Comparison of ENCODE assay signal across 18 mouse cellular contexts in the genomic region with DNA sequence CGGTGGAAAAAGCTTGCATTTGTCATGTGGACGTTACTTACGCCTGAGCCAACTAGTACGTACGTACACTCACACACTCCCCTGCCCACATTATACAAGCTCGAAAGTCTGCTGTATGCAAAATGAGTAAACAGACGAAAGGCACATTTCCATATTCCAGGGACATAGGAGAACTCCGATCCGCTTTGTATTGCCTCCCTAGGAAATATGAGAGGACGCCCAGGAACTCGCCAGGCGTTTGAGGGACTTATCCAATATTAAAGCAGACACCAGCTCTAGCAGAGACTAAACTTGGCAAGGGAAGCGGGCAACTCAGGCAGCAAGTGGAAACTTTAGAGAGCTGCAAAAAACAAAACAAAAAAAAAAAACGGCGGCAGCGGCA. TPM values are rescaled to one million over a fixed set of nuclear protein-coding genes. Genes with fewer than 3 reads are reported as not detected.
DNase-seq lines count a peak whose midpoint lies in the region; ATAC-seq lines count a peak whose summit lies in the region.
"Had no signal": no experiment of that assay in that cellular context is flagged by ENCODE, and none has a peak within 500 bp of the region (broad histone marks: within the 10 kb centered on the region; RNA-seq: fewer than 3 reads in every experiment).

No protein-coding gene starts in this region.

- no peaks in the 10 kb centered on the region for H3K36me3 ChIP-seq in forebrain, embryonic 15.5 days
- no peaks in the 10 kb centered on the region for H3K36me3 ChIP-seq in forebrain, embryonic 12.5 days (replicated peaks)
- H3K36me3 ChIP-seq: G1E; hindbrain, embryonic 15.5 days; midbrain, embryonic 12.5 days had no signal

- H3K4me2 ChIP-seq in forebrain, embryonic 15.5 days (replicated peaks), result peak overlapping the region; percentile 10
- no peak overlapping the region for H3K4me2 ChIP-seq in forebrain, embryonic 12.5 days
- H3K4me2 ChIP-seq: hindbrain, embryonic 15.5 days; midbrain, embryonic 12.5 days had no signal

- no peak overlapping the region for H3K9ac ChIP-seq in forebrain, embryonic 15.5 days (replicated peaks)
- no peak overlapping the region for H3K9ac ChIP-seq in forebrain, embryonic 12.5 days
- H3K9ac ChIP-seq: hindbrain, embryonic 15.5 days; midbrain, embryonic 12.5 days had no signal

- no peak for ATAC-seq in forebrain, embryonic 15.5 days (replicated peaks)
- no peak for ATAC-seq in forebrain, embryonic 12.5 days (ENCODE audit: low FRiP score)

- H3K9me3 ChIP-seq in forebrain, embryonic 15.5 days, result no peaks in the 10 kb centered on the region
- H3K9me3 ChIP-seq in forebrain, embryonic 12.5 days, result no peaks in the 10 kb centered on the region
- H3K9me3 ChIP-seq: G1E; hindbrain, embryonic 15.5 days; midbrain, embryonic 12.5 days had no signal

- DNase-seq in layer of hippocampus, adult 9-11 months, result peak; percentile 34
- no peak for DNase-seq in layer of hippocampus, postnatal 25 days (ENCODE audit: extremely low spot score in 1 of 2, low spot score in 1 of 2)
- DNase-seq in ovary, postnatal 36 days (ENCODE audit: low spot score), result peak; percentile 23
- DNase-seq in ovary, postnatal 10 days (ENCODE audit: low spot score), result no peak
- peak; percentile 8 for DNase-seq in skeletal muscle tissue, adult 2 months (ENCODE audit: low read depth, low spot score)
- DNase-seq: gastrocnemius, postnatal 25 days; heart, postnatal 10 days; kidney, adult 11 months; kidney, postnatal 25 days; thymus, adult 18-20 months had no signal

- peaks cover 8% of the 10 kb centered on the region; the same call in 1 of the 2 replicates for H3K4me1 ChIP-seq in forebrain, embryonic 15.5 days
- 0 out of 2 replicates have a peak, but pooled peaks cover 3% of the 10 kb centered on the region for H3K4me1 ChIP-seq in forebrain, embryonic 12.5 days
- H3K4me1 ChIP-seq: hindbrain, embryonic 15.5 days had no signal

- no peak overlapping the region for H3K27ac ChIP-seq in forebrain, embryonic 15.5 days (replicated peaks)
- no peak overlapping the region for H3K27ac ChIP-seq in forebrain, embryonic 12.5 days
- H3K27ac ChIP-seq: hindbrain, embryonic 15.5 days; midbrain, embryonic 12.5 days had no signal

- WGBS in forebrain, embryonic 15.5 days, result 64% methylated on average over 16 of the region's 16 CpGs
- 83% methylated on average over 16 of the region's 16 CpGs for WGBS in forebrain, embryonic 12.5 days

- H3K27me3 ChIP-seq in forebrain, embryonic 15.5 days, result no peaks in the 10 kb centered on the region
- no peaks in the 10 kb centered on the region for H3K27me3 ChIP-seq in forebrain, embryonic 12.5 days
- H3K27me3 ChIP-seq: hindbrain, embryonic 15.5 days; midbrain, embryonic 12.5 days had no signal

- H3K4me3 ChIP-seq in forebrain, embryonic 15.5 days, result no peak overlapping the region
- H3K4me3 ChIP-seq in forebrain, embryonic 12.5 days (replicated peaks), result no peak overlapping the region
- H3K4me3 ChIP-seq: hindbrain, embryonic 15.5 days; midbrain, embryonic 12.5 days had no signal

RNA-seq across cellular contexts. Expression of a gene that starts 34.5 kb away (rescaled TPM):
- not detected in 2 replicates for polyA plus RNA-seq in forebrain, embryonic 15.5 days (2015; fragmentation: Nextera tagmentation; extraction: Ambion mirVana)
- not detected in 2 replicates for polyA plus RNA-seq in forebrain, embryonic 12.5 days (2016; fragmentation: Nextera tagmentation; extraction: Ambion mirVana)
- total RNA-seq in layer of hippocampus, postnatal 25 days (2021), result not detected
- total RNA-seq: adrenal gland, adult 18-20 months; G1E; gastrocnemius, postnatal 25 days; heart, postnatal 10 days; liver, adult 2 months had no signal
- polyA plus RNA-seq: G1E; hindbrain, embryonic 15.5 days; liver, adult 2 months; lung, embryonic 16.5 days; midbrain, embryonic 12.5 days had no signal

RNA-seq across cellular contexts. Expression of a gene that starts 49.9 kb away (rescaled TPM):
- polyA plus RNA-seq in forebrain, embryonic 15.5 days (2015; fragmentation: Nextera tagmentation; extraction: Ambion mirVana), result 147 and 156 TPM in 2 replicates
- polyA plus RNA-seq in forebrain, embryonic 12.5 days (2016; fragmentation: Nextera tagmentation; extraction: Ambion mirVana), result 227 and 231 TPM in 2 replicates
- 10 to 100 TPM; 36.8 to 37.5 TPM for total RNA-seq in layer of hippocampus, postnatal 25 days (2021)

Comparison
In these comparisons a context has a peak if more than half of its experiments do, and no peak if none do; other contexts are left out.
1. DNase-seq: peak in layer of hippocampus, adult 9-11 months (single experiment), ovary, postnatal 36 days (single experiment) and skeletal muscle tissue, adult 2 months (single experiment); none in layer of hippocampus, postnatal 25 days (0 of 2) and ovary, postnatal 10 days (single experiment).